Mouse (Mus musculus): ENCODE results near the gene Trpm7. TPM values are rescaled to one million over a fixed set of nuclear protein-coding genes. Genes with fewer than 3 reads are reported as not detected.
"Not testable (repeated sequence)": the region's sequence is repeated elsewhere in the genome, so short reads cannot be mapped to it uniquely, and the experiment has no call there.

Gene Trpm7
- 53.5 and 60.0 TPM in 2 replicates for polyA plus RNA-seq (2016; fragmentation: Nextera tagmentation; extraction: Ambion mirVana)

GRCm38 (mm10) chr2:126875871-126876796, at the start of gene Trpm7:
TSS of gene Trpm7 (minus strand) at chr2:126876230.
- Histone ChIP-seq H3K4me3 (peak within 1 kb of the TSS; percentile 96), H3K27me3 (replicated peaks; ENCODE audit: low read depth, poor library complexity, severe bottlenecking) (no peaks in the 10 kb centered on the region), H3K4me1 (peaks cover 20% of the 10 kb centered on the region), H3K36me3 (replicated peaks) (no peaks in the 10 kb centered on the region), H3K27ac (replicated peaks) (peak within 1 kb of the TSS; percentile 97), H3K9me3 (no peaks in the 10 kb centered on the region)
- peak; percentile 94 for DNase-seq (ENCODE audit: low spot score)
- WGBS = under 1% methylated on average over 81 of the region's 81 CpGs

GRCm38 (mm10) chr2:126920358-126921060, 44.5 kb upstream of the Trpm7 start:
- no peak overlapping the region for H3K27ac ChIP-seq (replicated peaks)
- no peaks in the 10 kb centered on the region for H3K27me3 ChIP-seq (replicated peaks; ENCODE audit: low read depth, poor library complexity, severe bottlenecking)
- no peak for DNase-seq (ENCODE audit: low spot score)
- H3K9me3 ChIP-seq = no peaks in the 10 kb centered on the region
- WGBS = 90% methylated on average over 12 of the region's 12 CpGs
- no peak overlapping the region for H3K4me3 ChIP-seq
- H3K36me3 ChIP-seq (replicated peaks) = peaks cover 67% of the 10 kb centered on the region
- no peaks in the 10 kb centered on the region for H3K4me1 ChIP-seq

DNA sequence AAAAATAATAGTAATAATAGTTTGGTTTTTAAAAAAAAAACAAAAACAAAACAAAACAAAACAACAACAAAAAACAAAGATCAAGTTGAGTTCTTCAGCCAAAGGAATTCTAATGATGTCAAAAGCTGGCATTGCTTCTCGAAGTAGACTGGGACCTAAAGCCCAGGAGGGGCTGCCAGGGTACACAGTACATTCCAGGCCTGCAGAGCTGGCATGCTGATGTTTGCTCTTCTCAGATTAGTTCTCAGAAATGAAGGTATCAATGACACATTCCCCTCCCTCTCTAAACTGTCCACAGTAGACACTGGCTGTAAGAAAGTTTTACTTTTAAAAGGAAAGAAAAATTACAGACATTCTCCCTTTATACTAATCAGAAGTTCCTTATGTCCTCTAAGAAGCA, 40.2 kb upstream of the Trpm7 start:
- 82% methylated on average over 1 of the region's 1 CpGs for WGBS
- H3K27me3 ChIP-seq (replicated peaks; ENCODE audit: low read depth, poor library complexity, severe bottlenecking) = no peaks in the 10 kb centered on the region

GRCm38 (mm10) chr2:126914096-126914495, 38.1 kb upstream of the Trpm7 start:
- Histone ChIP-seq H3K9me3 (no peaks in the 10 kb centered on the region), H3K27me3 (replicated peaks; ENCODE audit: low read depth, poor library complexity, severe bottlenecking) (no peaks in the 10 kb centered on the region), H3K4me3 (no peak overlapping the region), H3K27ac (replicated peaks) (no peak overlapping the region), H3K36me3 (replicated peaks) (peaks cover 31% of the 10 kb centered on the region), H3K4me1 (no peaks in the 10 kb centered on the region)
- DNase-seq (ENCODE audit: low spot score) = no peak
- 58% methylated on average over 4 of the region's 4 CpGs for WGBS

More for the DNA sequence above, 40.2 kb upstream of the Trpm7 start:
- Histone ChIP-seq H3K27ac (replicated peaks) (no peak overlapping the region), H3K9me3 (no peaks in the 10 kb centered on the region), H3K36me3 (replicated peaks) (peaks cover 44% of the 10 kb centered on the region), H3K4me3 (no peak overlapping the region), H3K4me1 (no peaks in the 10 kb centered on the region)
- DNase-seq (ENCODE audit: low spot score) = no peak

GRCm38 (mm10) chr2:126904162-126904561, 28.1 kb upstream of the Trpm7 start:
- peaks cover 43% of the 10 kb centered on the region for H3K36me3 ChIP-seq (replicated peaks)
- 57% methylated on average over 3 of the region's 3 CpGs for WGBS
- no peak overlapping the region for H3K4me3 ChIP-seq
- H3K9me3 ChIP-seq = no peaks in the 10 kb centered on the region
- DNase-seq (ENCODE audit: low spot score) = peak; percentile 47
- no peaks in the 10 kb centered on the region for H3K27me3 ChIP-seq (replicated peaks; ENCODE audit: low read depth, poor library complexity, severe bottlenecking)
- H3K27ac ChIP-seq (replicated peaks) = no peak overlapping the region
- H3K4me1 ChIP-seq = no peaks in the 10 kb centered on the region

GRCm38 (mm10) chr2:126897511-126897910, 21.5 kb upstream of the Trpm7 start:
- Histone ChIP-seq H3K9me3 (no peaks in the 10 kb centered on the region), H3K36me3 (replicated peaks) (peaks cover 36% of the 10 kb centered on the region), H3K27me3 (replicated peaks; ENCODE audit: low read depth, poor library complexity, severe bottlenecking) (no peaks in the 10 kb centered on the region), H3K27ac (replicated peaks) (no peak overlapping the region), H3K4me3 (no peak overlapping the region), H3K4me1 (no peaks in the 10 kb centered on the region)
- WGBS = 90% methylated on average over 9 of the region's 9 CpGs
- no peak for DNase-seq (ENCODE audit: low spot score)

GRCm38 (mm10) chr2:126896941-126897340, 20.9 kb upstream of the Trpm7 start:
- Histone ChIP-seq H3K36me3 (replicated peaks) (peaks cover 31% of the 10 kb centered on the region), H3K27ac (replicated peaks) (no peak overlapping the region), H3K4me1 (no peaks in the 10 kb centered on the region), H3K4me3 (no peak overlapping the region), H3K27me3 (replicated peaks; ENCODE audit: low read depth, poor library complexity, severe bottlenecking) (no peaks in the 10 kb centered on the region), H3K9me3 (no peaks in the 10 kb centered on the region)
- WGBS = 86% methylated on average over 6 of the region's 6 CpGs
- no peak for DNase-seq (ENCODE audit: low spot score)

DNA sequence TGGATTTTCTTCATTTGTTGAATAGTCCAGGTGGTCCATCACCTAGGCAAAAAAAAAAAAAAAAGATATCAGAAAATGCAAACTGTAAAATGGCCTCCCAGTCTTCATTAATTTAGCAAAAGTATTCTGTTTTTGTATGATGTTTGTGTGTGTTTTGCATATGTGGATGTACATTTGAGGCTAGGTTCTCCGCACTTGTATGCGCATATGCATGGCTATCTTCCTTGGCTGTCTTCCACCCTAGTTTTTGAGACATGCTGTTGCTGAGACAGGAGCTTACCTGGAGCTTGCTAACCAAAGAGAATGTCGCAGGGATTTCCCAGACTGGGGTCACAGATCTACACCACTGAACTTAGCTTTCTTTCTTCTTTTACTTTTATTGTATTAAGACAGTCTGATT, 18.2 kb upstream of the Trpm7 start:
- H3K27ac ChIP-seq (replicated peaks) = no peak overlapping the region
- peaks cover 11% of the 10 kb centered on the region for H3K36me3 ChIP-seq (replicated peaks)
- H3K27me3 ChIP-seq (replicated peaks; ENCODE audit: low read depth, poor library complexity, severe bottlenecking) = no peaks in the 10 kb centered on the region
- WGBS = 94% methylated on average over 3 of the region's 3 CpGs
- H3K4me1 ChIP-seq = no peaks in the 10 kb centered on the region
- no peaks in the 10 kb centered on the region for H3K9me3 ChIP-seq
- no peak for DNase-seq (ENCODE audit: low spot score)
- H3K4me3 ChIP-seq = no peak overlapping the region

GRCm38 (mm10) chr2:126892316-126892715, 16.3 kb upstream of the Trpm7 start:
- no peaks in the 10 kb centered on the region for H3K4me1 ChIP-seq
- no peak overlapping the region for H3K27ac ChIP-seq (replicated peaks)
- peaks cover 8% of the 10 kb centered on the region for H3K36me3 ChIP-seq (replicated peaks)
- no peaks in the 10 kb centered on the region for H3K9me3 ChIP-seq
- WGBS = 94% methylated on average over 7 of the region's 7 CpGs
- no peak overlapping the region for H3K4me3 ChIP-seq
- no peak for DNase-seq (ENCODE audit: low spot score)
- H3K27me3 ChIP-seq (replicated peaks; ENCODE audit: low read depth, poor library complexity, severe bottlenecking) = no peaks in the 10 kb centered on the region

GRCm38 (mm10) chr2:126891743-126892142, 15.7 kb upstream of the Trpm7 start:
- DNase-seq (ENCODE audit: low spot score) = no peak
- H3K4me1 ChIP-seq = no peaks in the 10 kb centered on the region
- H3K27me3 ChIP-seq (replicated peaks; ENCODE audit: low read depth, poor library complexity, severe bottlenecking) = no peaks in the 10 kb centered on the region
- H3K27ac ChIP-seq (replicated peaks) = no peak overlapping the region
- no peak overlapping the region for H3K4me3 ChIP-seq
- peaks cover 8% of the 10 kb centered on the region for H3K36me3 ChIP-seq (replicated peaks)
- no peaks in the 10 kb centered on the region for H3K9me3 ChIP-seq

GRCm38 (mm10) chr2:126887141-126887540, 11.1 kb upstream of the Trpm7 start:
- DNase-seq (ENCODE audit: low spot score) = no peak
- Histone ChIP-seq H3K36me3 (replicated peaks) (no peaks in the 10 kb centered on the region), H3K27ac (replicated peaks) (no peak overlapping the region), H3K9me3 (no peaks in the 10 kb centered on the region), H3K4me1 (no peaks in the 10 kb centered on the region), H3K27me3 (replicated peaks; ENCODE audit: low read depth, poor library complexity, severe bottlenecking) (no peaks in the 10 kb centered on the region), H3K4me3 (no peak overlapping the region)
- 52% methylated on average over 3 of the region's 3 CpGs for WGBS

DNA sequence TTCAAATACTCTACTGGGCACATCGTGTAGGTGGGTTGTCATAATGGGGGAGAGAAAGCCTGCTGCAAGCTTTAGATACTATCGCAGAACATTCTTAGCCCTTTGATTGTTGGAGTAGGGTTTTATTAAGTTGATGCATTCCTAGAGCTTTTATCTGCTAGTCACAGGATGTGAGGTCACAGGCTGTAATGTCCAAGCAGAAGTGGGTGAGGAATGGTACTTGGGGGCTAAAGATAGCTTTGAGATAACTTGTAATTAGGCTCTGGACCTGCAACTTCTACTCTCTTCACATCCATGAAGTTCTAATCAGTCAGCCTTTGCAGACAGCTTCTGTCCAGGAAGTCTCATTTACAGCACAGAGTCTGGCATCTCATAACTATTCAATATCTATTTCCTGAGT, 9.8 kb upstream of the Trpm7 start:
- DNase-seq (ENCODE audit: low spot score) = no peak
- Histone ChIP-seq H3K27me3 (replicated peaks; ENCODE audit: low read depth, poor library complexity, severe bottlenecking) (no peaks in the 10 kb centered on the region), H3K36me3 (replicated peaks) (no peaks in the 10 kb centered on the region), H3K27ac (replicated peaks) (no peak overlapping the region), H3K4me1 (no peaks in the 10 kb centered on the region), H3K4me3 (no peak overlapping the region), H3K9me3 (no peaks in the 10 kb centered on the region)
- 91% methylated on average over 2 of the region's 2 CpGs for WGBS

DNA sequence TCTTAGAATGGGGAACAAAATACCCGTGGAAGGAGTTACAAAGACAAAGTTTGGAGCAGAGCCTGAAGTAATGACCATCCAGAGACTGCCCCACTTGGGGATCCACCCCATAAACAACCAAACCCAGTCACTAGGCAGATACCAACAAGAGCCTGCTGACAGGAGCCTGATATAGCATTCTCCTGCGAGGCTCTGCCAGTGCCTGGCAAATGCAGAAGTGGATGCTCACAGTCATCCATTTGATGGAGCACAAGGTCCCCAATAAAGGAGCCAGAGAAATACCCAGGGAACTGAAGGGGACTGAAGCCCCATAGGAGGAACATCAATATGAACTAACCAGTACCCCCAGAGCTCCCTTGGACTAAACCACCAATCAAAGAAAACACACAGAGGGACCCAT, 6.7 kb upstream of the Trpm7 start:
- H3K27me3 ChIP-seq (replicated peaks; ENCODE audit: low read depth, poor library complexity, severe bottlenecking); DNase-seq (ENCODE audit: low spot score); H3K4me1 ChIP-seq; H3K27ac ChIP-seq (replicated peaks); H3K9me3 ChIP-seq; H3K36me3 ChIP-seq (replicated peaks); H3K4me3 ChIP-seq: not testable (repeated sequence)
- 58% methylated on average over 2 of the region's 2 CpGs for WGBS

Measured in embryonic facial prominence, embryonic 10.5 days (tissue).